Mouse (Mus musculus) lung, adult 2 months (tissue): ENCODE measurements around the gene Aggf1. TPM values are rescaled to one million over a fixed set of nuclear protein-coding genes. Genes with fewer than 3 reads are reported as not detected.

Experiments used
- DNase-seq: peaks from one replicate; pipeline ENCODE4 v3.0.0; 2022
- H3K4me1 ChIP-seq: fragments of 200-500 bp; 2 replicates; pipeline ENCODE4 v1.6.1; 2011; ENCODE audit warnings: low read length; ENCODE audit not compliant: control insufficient read depth, insufficient read depth
- H3K4me3 ChIP-seq: fragments of 200-500 bp; replicated peaks from 2 replicates; pipeline ENCODE3; 2011; ENCODE audit warnings: low read depth, mild to moderate bottlenecking, control low read depth, low read length; ENCODE audit errors: extremely low read depth
- CTCF ChIP-seq: fragments of 200-500 bp; IDR thresholded peaks from 2 replicates; pipeline ENCODE4 v1.5.1; 2011; ENCODE audit warnings: mild to moderate bottlenecking, low read length, control low read depth; ENCODE audit not compliant: insufficient read depth
- POLR2A ChIP-seq: fragments of 200-500 bp; IDR thresholded peaks from 2 replicates; pipeline ENCODE4 v1.6.1; 2011; ENCODE audit warnings: low read depth, mild to moderate bottlenecking, control low read depth, low read length, borderline replicate concordance; ENCODE audit errors: extremely low read depth
- WGBS: fragments of 180-500 bp; shearing (Covaris S2); methylation state at CpG from one replicate; pipeline ENCODE4 v1.1.7; 2018; 5-methylcytosine and 5-hydroxymethylcytosine counted together
- polyA plus RNA-seq: library from polyadenylated mRNA; depleted of rRNA; stranded (reverse); fragments of >200 nt; gene quantifications from 2 replicates; pipeline ENCODE4 v1.2.3, GENCODE M21; 2012; rRNA removed

Gene Aggf1
- 18.2 TPM in 2 replicates for polyA plus RNA-seq

- DNase-seq, result peak; percentile 90
- peaks cover 11% of the 10 kb centered on the region for H3K4me1 ChIP-seq
- TF ChIP-seq CTCF, result no peak
- TF ChIP-seq POLR2A, result peak; percentile 82; the same call in 1 of the 2 replicates
- peak within 1 kb of the TSS; percentile 96 for H3K4me3 ChIP-seq
- under 1% methylated on average over 85 of the region's 86 CpGs for WGBS
Observed at GRCm38 (mm10) chr13:95374701-95375553, at the start of gene Aggf1. Gene Aggf1, minus strand, starts transcription at chr13:95375352.

GRCm38 (mm10) chr13:95424932-95425331 is 49.8 kb upstream of the Aggf1 start:
- DNase-seq, result no peak
- no peak for TF ChIP-seq CTCF
- no peak for TF ChIP-seq POLR2A

DNA sequence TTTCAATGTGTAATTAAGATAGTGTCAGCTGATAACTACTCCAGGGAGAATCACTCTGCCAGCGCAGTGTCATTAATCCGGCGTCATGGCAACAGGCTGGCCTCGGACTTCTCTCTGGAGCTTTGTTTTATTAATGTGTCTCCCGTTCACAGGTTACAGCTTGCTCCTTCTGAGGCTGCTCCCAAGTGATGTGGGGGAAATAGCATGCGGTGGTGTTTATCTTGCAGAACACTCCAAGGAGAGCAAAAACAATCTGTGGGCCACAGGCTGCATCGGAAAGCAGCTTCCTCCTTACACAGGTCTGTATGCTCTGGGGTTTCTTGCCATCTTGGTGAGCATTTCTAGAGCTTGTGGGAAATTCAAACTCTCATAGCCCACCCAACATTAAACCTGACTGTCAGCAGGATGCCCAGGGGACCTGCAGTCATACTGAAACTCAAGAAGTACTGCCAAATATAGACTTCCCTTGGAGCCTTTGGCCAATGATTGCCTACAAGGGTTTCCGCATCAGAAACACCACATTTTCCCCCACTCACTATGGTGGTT is 44.1 kb upstream of the Aggf1 start:
- H3K4me1 ChIP-seq, result no peaks in the 10 kb centered on the region
- TF ChIP-seq POLR2A (no peak), CTCF (no peak)
- 24% methylated on average over 8 of the region's 8 CpGs for WGBS
- H3K4me3 ChIP-seq, result no peak overlapping the region
- DNase-seq, result no peak

More at GRCm38 (mm10) chr13:95424932-95425331, 49.8 kb upstream of the Aggf1 start:
- 62% methylated on average over 7 of the region's 7 CpGs for WGBS
- H3K4me1 ChIP-seq, result no peaks in the 10 kb centered on the region
- H3K4me3 ChIP-seq, result no peak overlapping the region

- DNase-seq, result no peak
- TF ChIP-seq CTCF (no peak), POLR2A (no peak)
- 37% methylated on average over 6 of the region's 6 CpGs for WGBS
- H3K4me3 ChIP-seq, result no peak overlapping the region
- H3K4me1 ChIP-seq, result no peaks in the 10 kb centered on the region
Observed at GRCm38 (mm10) chr13:95418575-95419203, 43.5 kb upstream of the Aggf1 start.

DNA sequence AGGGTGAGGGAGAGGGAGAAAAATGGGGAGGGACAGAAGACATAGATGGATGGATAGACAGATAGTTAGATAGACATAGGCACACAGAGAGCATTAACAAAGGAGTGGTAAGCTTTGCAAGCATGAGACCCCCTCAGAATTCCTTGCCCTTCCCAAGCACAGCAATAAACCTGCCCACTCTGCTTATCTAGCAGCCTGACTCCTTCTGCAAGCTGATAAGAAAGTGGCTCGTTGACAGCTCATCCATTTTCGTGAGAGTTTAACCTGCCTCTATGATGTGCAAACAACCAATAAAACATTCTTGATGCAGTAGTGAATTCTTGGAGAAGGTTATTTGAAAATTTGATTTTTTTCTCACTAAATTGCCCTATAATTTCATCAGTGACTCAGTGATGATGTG is 37.1 kb upstream of the Aggf1 start:
- no peak for TF ChIP-seq CTCF
- TF ChIP-seq POLR2A, result no peak
- Histone ChIP-seq H3K4me1 (no peaks in the 10 kb centered on the region), H3K4me3 (no peak overlapping the region)
- WGBS, result 20% methylated on average over 2 of the region's 2 CpGs
- DNase-seq, result no peak

GRCm38 (mm10) chr13:95393242-95393641 is 18.1 kb upstream of the Aggf1 start:
- TF ChIP-seq POLR2A, result no peak
- TF ChIP-seq CTCF, result no peak
- Histone ChIP-seq H3K4me3 (no peak overlapping the region), H3K4me1 (no peaks in the 10 kb centered on the region)
- DNase-seq, result no peak
- 83% methylated on average over 7 of the region's 7 CpGs for WGBS

GRCm38 (mm10) chr13:95389866-95390865 is 15.0 kb upstream of the Aggf1 start:
- DNase-seq, result peak; percentile 63
- TF ChIP-seq CTCF (peak; percentile 88), POLR2A (no peak)
- Histone ChIP-seq H3K4me3 (no peak overlapping the region), H3K4me1 (no peaks in the 10 kb centered on the region)
- 30% methylated on average over 24 of the region's 24 CpGs for WGBS

GRCm38 (mm10) chr13:95388226-95388625 is 13.1 kb upstream of the Aggf1 start:
- Histone ChIP-seq H3K4me1 (no peaks in the 10 kb centered on the region), H3K4me3 (no peak overlapping the region)
- TF ChIP-seq CTCF, result no peak
- no peak for TF ChIP-seq POLR2A
- no peak for DNase-seq
- WGBS, result 83% methylated on average over 5 of the region's 5 CpGs
